ENCODE assay signal across 8 mouse cellular contexts in genomic region chr9:106822381-106823104, GRCm38 (mm10). TPM values are rescaled to one million over a fixed set of nuclear protein-coding genes. Genes with fewer than 3 reads are reported as not detected.
A peak's percentile ranks its signal among the peaks of the same experiment; 100 is the strongest.
DNase-seq lines count a peak whose midpoint lies in the region; ATAC-seq and TF ChIP-seq lines count a peak whose summit lies in the region.

No protein-coding gene starts in this region.

- ATAC-seq in hindbrain, embryonic 15.5 days (ENCODE audit: low FRiP score, low read depth): no peak
- ATAC-seq in megakaryocyte, adult 5-6 weeks (ENCODE audit: poor library complexity, severe bottlenecking): peak; percentile 69

- peaks cover 18% of the 10 kb centered on the region for H3K4me1 ChIP-seq in hindbrain, embryonic 15.5 days (replicated peaks)

- H3K9me3 ChIP-seq in hindbrain, embryonic 15.5 days: no peaks in the 10 kb centered on the region

- intact Hi-C loops in left cerebral cortex, adult 2 months (cut with DNase I): loop anchor here (5.0 kb wide), 1 partner anchor 225 kb away; no protein-coding TSS in a partner anchor

- H3K36me3 ChIP-seq in hindbrain, embryonic 15.5 days: no peaks in the 10 kb centered on the region

- DNase-seq in T-cell, adult 2 months (ENCODE audit: low spot score): peak; percentile 85
- DNase-seq in cerebellum, postnatal 25 days: peak; percentile 68 to 82
- peak; percentile 70 to 77 for DNase-seq in frontal cortex, postnatal 36 days (ENCODE audit: low spot score in 2 of 2)
- peak; percentile 76 to 78 for DNase-seq in left cerebral cortex, adult 2 months (ENCODE audit: extremely low spot score in 1 of 2, low spot score in 2 of 2)
- DNase-seq in right cerebral cortex, postnatal 10 days (ENCODE audit: low spot score in 2 of 2): peak; percentile 87
- peak; percentile 83 for DNase-seq in urinary bladder, postnatal 25 days (ENCODE audit: low spot score)

- peak overlapping the region; percentile 92 for H3K4me3 ChIP-seq in hindbrain, embryonic 15.5 days
- H3K4me3 ChIP-seq in left cerebral cortex, adult 2 months: peak overlapping the region; percentile 82

- 3% methylated on average over 27 of the region's 32 CpGs for WGBS in hindbrain, embryonic 15.5 days

- no peaks in the 10 kb centered on the region for H3K27me3 ChIP-seq in hindbrain, embryonic 15.5 days

- peak overlapping the region; percentile 96 for H3K4me2 ChIP-seq in hindbrain, embryonic 15.5 days

- H3K9ac ChIP-seq in hindbrain, embryonic 15.5 days: peak overlapping the region; percentile 81

- TF ChIP-seq CTCF in left cerebral cortex, adult 2 months (IDR thresholded peaks at IDR 0.05): no peak

- H3K27ac ChIP-seq in hindbrain, embryonic 15.5 days (replicated peaks): peak overlapping the region; percentile 95
- peak overlapping the region; percentile 73 for H3K27ac ChIP-seq in left cerebral cortex, adult 2 months

RNA-seq across cellular contexts. Expression of gene Dcaf1, which starts 0.9 kb away (rescaled TPM):
- 18.2 and 19.2 TPM in 2 replicates for polyA plus RNA-seq in hindbrain, embryonic 15.5 days (2015; fragmentation: Nextera tagmentation; extraction: Ambion mirVana)
- 10 to 100 TPM; 31.7 to 38.1 TPM for total RNA-seq in left cerebral cortex, adult 2 months (2021)
- total RNA-seq in megakaryocyte, adult 5-6 weeks (2015): 15.3 and 15.5 TPM in 2 replicates
- 11.8 and 31.3 TPM in 2 replicates for total RNA-seq in megakaryocyte, adult 5-6 weeks (2017)

RNA-seq across cellular contexts. Expression of gene Rad54l2, which starts 33.5 kb away (rescaled TPM):
- 6.1 and 7.4 TPM in 2 replicates for polyA plus RNA-seq in hindbrain, embryonic 15.5 days (2015; fragmentation: Nextera tagmentation; extraction: Ambion mirVana)
- 10 to 100 TPM; 17.6 to 18.0 TPM for total RNA-seq in left cerebral cortex, adult 2 months (2021)
- total RNA-seq in megakaryocyte, adult 5-6 weeks (2015): 5.5 and 6.5 TPM in 2 replicates
- 6.3 and 14.4 TPM in 2 replicates for total RNA-seq in megakaryocyte, adult 5-6 weeks (2017)
